Mouse (Mus musculus) lung, embryonic 15.5 days (tissue): ENCODE measurements around the gene Anapc13. TPM values are rescaled to one million over a fixed set of nuclear protein-coding genes. Genes with fewer than 3 reads are reported as not detected.

Experiments
- ATAC-seq: fragments of 200-750 bp; cut with Nextera tagmentation; 2 replicates; pipeline ENCODE4 v1.8.0; 2017; ENCODE audit warnings: moderate number of reproducible peaks, borderline replicate concordance; ENCODE audit not compliant: low FRiP score, low TSS enrichment; ENCODE audit errors: extremely low read depth
- H3K27ac ChIP-seq: fragments of 300-500 bp; sonication (generic); 2 replicates; pipeline ENCODE4 v1.5.1; 2015; ENCODE audit warnings: moderate library complexity, mild to moderate bottlenecking, inconsistent platforms
- H3K27me3 ChIP-seq: fragments of 300-500 bp; sonication (generic); 2 replicates; pipeline ENCODE4 v1.6.1; 2015; ENCODE audit warnings: inconsistent platforms
- H3K36me3 ChIP-seq: fragments of 300-500 bp; sonication (generic); 2 replicates; pipeline ENCODE4 v1.6.1; 2015; ENCODE audit warnings: inconsistent platforms
- H3K4me1 ChIP-seq: fragments of 300-500 bp; sonication (generic); 2 replicates; pipeline ENCODE4 v1.6.1; 2015; ENCODE audit warnings: inconsistent platforms
- H3K4me2 ChIP-seq: fragments of 300-500 bp; sonication (generic); 2 replicates; pipeline ENCODE4 v1.6.1; 2015; ENCODE audit warnings: inconsistent platforms, mild to moderate bottlenecking, moderate library complexity
- H3K4me3 ChIP-seq: fragments of 300-500 bp; sonication (generic); 2 replicates; pipeline ENCODE4 v1.5.1; 2015; ENCODE audit warnings: mild to moderate bottlenecking, inconsistent platforms
- H3K9ac ChIP-seq: fragments of 300-500 bp; sonication (generic); 2 replicates; pipeline ENCODE4 v1.6.1; 2015; ENCODE audit warnings: inconsistent platforms
- H3K9me3 ChIP-seq: fragments of 300-500 bp; sonication (generic); 2 replicates; pipeline ENCODE4 v1.6.1; 2016; ENCODE audit warnings: inconsistent platforms
- WGBS: fragments of 180-500 bp; shearing (Covaris S2); methylation state at CpG from one replicate; pipeline ENCODE4 v1.1.7; 2015; 5-methylcytosine and 5-hydroxymethylcytosine counted together
- polyA plus RNA-seq: library from polyadenylated mRNA; unstranded; fragments of >200 nt; fragmentation: Nextera tagmentation; extraction: Ambion mirVana; gene quantifications from 2 replicates; pipeline ENCODE4 v1.2.1, GENCODE M21; 2015

The Anapc13 gene
- polyA plus RNA-seq, 1 experiment from 2014 or later: 166 TPM

DNA sequence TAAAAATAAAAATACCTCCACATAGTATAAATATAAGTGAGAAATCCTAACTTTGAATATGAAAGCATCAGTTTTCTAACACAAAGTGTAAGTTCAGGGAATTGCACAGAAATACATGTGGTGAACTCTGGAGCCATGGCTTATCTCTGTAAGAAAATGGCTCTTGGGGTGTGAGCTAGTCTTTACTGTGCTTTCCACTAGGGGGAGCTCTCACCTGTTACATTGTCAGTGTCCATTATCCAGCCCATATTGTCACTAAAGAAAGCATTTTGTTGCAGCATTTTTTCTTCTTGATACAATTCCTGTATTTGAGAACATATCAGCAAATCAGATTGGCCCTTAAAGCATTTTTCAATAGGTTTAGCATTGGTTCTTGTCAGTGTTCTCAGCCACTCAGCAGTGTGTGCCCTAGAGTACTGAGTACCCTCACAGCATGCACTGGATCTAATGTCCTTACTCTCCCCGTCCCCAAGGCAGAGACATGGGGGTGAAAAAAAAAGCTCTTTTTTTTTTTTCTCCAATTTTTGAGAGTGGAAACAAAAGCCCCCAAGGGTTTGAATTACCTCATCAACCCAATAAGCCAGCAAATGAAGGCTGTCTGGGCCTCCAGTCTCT, 6.9 kb downstream of the Anapc13 start:
- H3K4me2 ChIP-seq: no peak overlapping the region
- peaks cover 47% of the 10 kb centered on the region for H3K4me1 ChIP-seq
- 86% methylated on average over 1 of the region's 1 CpGs for WGBS
- H3K27ac ChIP-seq: peak overlapping the region; percentile 34; the same call in 1 of the 2 replicates
- no peaks in the 10 kb centered on the region for H3K9me3 ChIP-seq
- peaks cover 4% of the 10 kb centered on the region for H3K36me3 ChIP-seq
- H3K9ac ChIP-seq: no peak overlapping the region
- ATAC-seq: peak; percentile 44; the same call in 1 of the 2 replicates
- H3K4me3 ChIP-seq: no peak overlapping the region
- H3K27me3 ChIP-seq: no peaks in the 10 kb centered on the region

DNA sequence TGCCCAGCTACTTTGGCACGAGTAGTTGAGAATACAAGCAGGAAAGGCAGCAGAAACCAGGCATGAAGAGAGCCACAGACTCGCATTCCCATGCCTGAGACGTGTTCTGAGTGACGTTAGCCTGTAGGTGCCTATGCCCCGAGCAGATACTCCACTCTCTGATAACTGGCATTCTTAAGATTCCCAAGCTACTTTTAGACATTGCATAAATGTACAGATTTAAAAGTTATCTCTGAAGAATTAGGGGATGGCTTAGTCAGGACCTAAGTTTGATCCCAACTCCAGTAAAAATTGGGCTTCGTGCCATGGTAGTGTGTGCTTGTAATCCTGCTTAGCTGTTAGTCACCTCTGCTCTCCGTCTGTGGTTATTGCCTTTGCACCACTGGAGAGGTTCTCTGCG, 8.4 kb downstream of the Anapc13 start:
- no peak overlapping the region for H3K9ac ChIP-seq
- no peak for ATAC-seq
- no peak overlapping the region for H3K4me3 ChIP-seq
- no peaks in the 10 kb centered on the region for H3K9me3 ChIP-seq
- WGBS: 54% methylated on average over 8 of the region's 8 CpGs
- no peak overlapping the region for H3K4me2 ChIP-seq
- H3K27me3 ChIP-seq: no peaks in the 10 kb centered on the region
- peaks cover 4% of the 10 kb centered on the region for H3K36me3 ChIP-seq
- 0 out of 2 replicates have a peak overlapping the region, but pooled peaks have one; percentile 10 for H3K27ac ChIP-seq
- H3K4me1 ChIP-seq: peaks cover 46% of the 10 kb centered on the region

DNA sequence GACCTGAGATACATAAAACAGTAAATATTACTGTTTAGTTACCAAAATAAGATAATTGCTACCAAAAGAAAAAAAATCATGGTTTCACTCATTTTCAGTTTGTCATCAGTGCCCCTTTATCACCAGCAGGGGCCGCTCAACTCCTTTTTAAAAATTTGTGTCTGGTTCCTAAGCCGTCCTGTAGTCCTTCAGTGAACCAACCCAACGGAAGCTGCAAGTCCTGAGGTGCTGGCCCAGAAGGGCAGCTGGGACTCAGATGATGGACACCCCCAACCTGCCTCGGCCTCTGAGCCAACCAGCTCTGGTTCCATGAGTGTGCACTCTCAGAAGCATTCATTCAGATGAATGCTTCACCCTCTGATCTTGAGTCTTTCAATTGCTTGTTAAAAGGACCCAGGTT, 10.5 kb downstream of the Anapc13 start:
- Histone ChIP-seq H3K4me1 (peaks cover 51% of the 10 kb centered on the region), H3K4me2 (no peak overlapping the region), H3K27ac (no peak overlapping the region), H3K27me3 (no peaks in the 10 kb centered on the region), H3K36me3 (peaks cover 4% of the 10 kb centered on the region), H3K9ac (no peak overlapping the region), H3K4me3 (no peak overlapping the region), H3K9me3 (no peaks in the 10 kb centered on the region)
- WGBS: 7% methylated on average over 4 of the region's 4 CpGs
- no peak for ATAC-seq

DNA sequence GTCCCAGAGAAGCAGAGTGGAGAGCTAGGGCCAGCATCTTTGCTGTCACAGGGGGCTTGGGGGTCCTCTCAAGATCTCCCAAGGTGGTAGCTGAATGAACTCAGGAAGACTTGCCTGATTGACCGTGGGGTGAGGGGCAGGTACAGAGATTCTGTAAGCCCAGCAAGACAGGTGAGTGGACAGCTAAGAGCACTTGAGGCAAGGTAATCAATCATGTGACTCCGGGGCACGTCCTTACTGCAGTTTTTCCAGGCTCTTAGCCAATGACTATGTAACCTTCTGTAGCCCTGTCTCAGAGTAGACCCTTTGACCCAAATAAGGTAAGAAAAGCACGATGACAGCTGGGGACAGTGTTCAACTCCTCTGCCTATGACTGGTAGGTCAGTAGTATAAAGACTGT, 11.0 kb downstream of the Anapc13 start:
- Histone ChIP-seq H3K4me2 (no peak overlapping the region), H3K27me3 (no peaks in the 10 kb centered on the region), H3K4me3 (no peak overlapping the region), H3K36me3 (peaks cover 4% of the 10 kb centered on the region), H3K27ac (no peak overlapping the region; the same call in 1 of the 2 replicates), H3K4me1 (peaks cover 51% of the 10 kb centered on the region), H3K9ac (no peak overlapping the region), H3K9me3 (no peaks in the 10 kb centered on the region)
- no peak for ATAC-seq
- 32% methylated on average over 4 of the region's 4 CpGs for WGBS

DNA sequence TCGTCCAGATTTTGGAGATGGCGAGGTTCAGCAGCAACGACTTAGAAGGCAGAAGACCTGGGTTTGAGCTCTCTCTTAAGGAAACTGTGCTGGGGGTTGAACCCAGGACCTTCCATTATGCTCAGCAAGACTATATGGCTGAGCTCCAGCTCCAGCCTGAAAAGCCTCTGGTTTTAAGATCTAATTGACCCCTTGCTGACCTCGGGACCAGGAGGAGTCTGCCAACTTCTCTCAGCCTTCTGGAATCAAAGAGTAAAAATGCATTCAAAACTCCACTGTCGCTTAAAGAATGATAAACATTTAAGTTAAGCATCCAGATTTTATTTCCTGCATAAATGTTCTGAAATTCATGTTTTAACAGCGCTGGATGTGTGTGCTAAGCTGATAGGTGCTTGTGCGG, 12.9 kb downstream of the Anapc13 start:
- H3K36me3 ChIP-seq: peaks cover 4% of the 10 kb centered on the region; the same call in 1 of the 2 replicates
- no peak overlapping the region for H3K9ac ChIP-seq
- peak overlapping the region; percentile 75 for H3K27ac ChIP-seq
- H3K4me2 ChIP-seq: no peak overlapping the region
- H3K9me3 ChIP-seq: no peaks in the 10 kb centered on the region
- ATAC-seq: no peak
- 27% methylated on average over 7 of the region's 7 CpGs for WGBS
- H3K4me3 ChIP-seq: no peak overlapping the region
- peaks cover 57% of the 10 kb centered on the region for H3K4me1 ChIP-seq
- H3K27me3 ChIP-seq: no peaks in the 10 kb centered on the region

DNA sequence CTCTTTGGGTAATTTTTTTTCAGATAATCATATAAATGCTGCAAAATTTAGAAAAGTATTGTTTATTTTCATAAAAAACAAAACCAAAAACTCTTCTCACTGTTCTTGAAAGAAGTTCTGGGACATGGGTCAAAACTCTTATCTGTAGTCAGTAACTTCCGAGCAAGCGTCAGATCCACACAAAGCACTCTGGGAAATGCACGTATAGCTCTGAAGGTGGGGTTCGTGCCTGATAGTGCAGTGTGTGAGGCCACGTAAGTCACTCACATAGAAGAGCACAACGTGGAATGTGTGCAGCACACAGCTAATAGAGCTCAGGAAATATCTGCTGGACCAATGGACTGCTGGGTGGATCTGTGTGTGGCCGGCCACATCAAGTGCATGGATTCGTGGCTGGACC, 13.4 kb downstream of the Anapc13 start:
- H3K27me3 ChIP-seq: no peaks in the 10 kb centered on the region
- H3K9ac ChIP-seq: no peak overlapping the region
- peaks cover 61% of the 10 kb centered on the region for H3K4me1 ChIP-seq
- H3K27ac ChIP-seq: peak overlapping the region; percentile 75
- WGBS: 57% methylated on average over 8 of the region's 8 CpGs
- H3K4me2 ChIP-seq: no peak overlapping the region
- H3K4me3 ChIP-seq: no peak overlapping the region
- no peaks in the 10 kb centered on the region for H3K36me3 ChIP-seq
- no peak for ATAC-seq
- no peaks in the 10 kb centered on the region for H3K9me3 ChIP-seq

DNA sequence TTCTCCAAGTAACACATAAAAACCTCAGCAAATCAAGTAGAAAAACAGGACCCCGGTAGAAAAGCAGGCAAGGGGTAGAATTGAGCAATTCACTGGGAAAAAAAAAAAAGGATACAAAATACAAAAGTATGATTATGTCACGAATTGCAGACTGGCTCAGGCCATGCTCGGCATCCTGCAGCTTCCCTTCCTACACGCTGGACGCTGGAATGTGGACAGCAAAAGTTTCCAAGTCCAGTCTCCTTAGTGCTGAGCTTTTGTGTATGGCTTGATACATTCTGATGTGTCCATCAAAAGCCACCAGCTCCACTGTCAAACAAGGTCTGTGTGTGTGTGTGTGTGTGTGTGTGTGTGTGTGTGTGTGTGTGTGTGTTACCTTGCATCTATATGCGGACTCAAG, 15.4 kb downstream of the Anapc13 start:
- Histone ChIP-seq H3K4me1 (peaks cover 76% of the 10 kb centered on the region), H3K9me3 (no peaks in the 10 kb centered on the region), H3K27ac (peak overlapping the region; percentile 19; the same call in 1 of the 2 replicates), H3K36me3 (no peaks in the 10 kb centered on the region), H3K27me3 (no peaks in the 10 kb centered on the region), H3K9ac (no peak overlapping the region), H3K4me2 (no peak overlapping the region), H3K4me3 (no peak overlapping the region)
- ATAC-seq: no peak
- 51% methylated on average over 6 of the region's 6 CpGs for WGBS

DNA sequence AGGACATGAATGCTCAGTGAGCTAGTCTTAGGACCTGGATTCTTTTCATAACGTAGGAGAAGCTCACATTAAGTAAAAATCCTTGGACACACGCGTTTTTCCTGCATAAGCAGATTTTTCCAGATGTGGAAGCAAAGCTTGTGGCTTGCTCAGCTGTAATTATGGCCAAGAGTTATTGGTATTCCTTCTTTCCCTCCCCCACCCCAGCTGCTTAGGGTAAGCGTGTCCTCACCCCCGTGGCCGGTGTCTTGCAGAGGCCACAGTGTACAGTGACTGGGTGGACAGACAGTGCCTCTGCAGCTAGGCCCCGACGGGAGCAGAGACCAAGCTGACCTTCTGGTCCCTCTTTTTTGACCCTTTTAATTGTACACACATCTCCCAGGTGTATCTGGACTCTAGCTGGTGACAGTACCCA, 17.0 kb downstream of the Anapc13 start:
- H3K4me1 ChIP-seq: peaks cover 67% of the 10 kb centered on the region

DNA sequence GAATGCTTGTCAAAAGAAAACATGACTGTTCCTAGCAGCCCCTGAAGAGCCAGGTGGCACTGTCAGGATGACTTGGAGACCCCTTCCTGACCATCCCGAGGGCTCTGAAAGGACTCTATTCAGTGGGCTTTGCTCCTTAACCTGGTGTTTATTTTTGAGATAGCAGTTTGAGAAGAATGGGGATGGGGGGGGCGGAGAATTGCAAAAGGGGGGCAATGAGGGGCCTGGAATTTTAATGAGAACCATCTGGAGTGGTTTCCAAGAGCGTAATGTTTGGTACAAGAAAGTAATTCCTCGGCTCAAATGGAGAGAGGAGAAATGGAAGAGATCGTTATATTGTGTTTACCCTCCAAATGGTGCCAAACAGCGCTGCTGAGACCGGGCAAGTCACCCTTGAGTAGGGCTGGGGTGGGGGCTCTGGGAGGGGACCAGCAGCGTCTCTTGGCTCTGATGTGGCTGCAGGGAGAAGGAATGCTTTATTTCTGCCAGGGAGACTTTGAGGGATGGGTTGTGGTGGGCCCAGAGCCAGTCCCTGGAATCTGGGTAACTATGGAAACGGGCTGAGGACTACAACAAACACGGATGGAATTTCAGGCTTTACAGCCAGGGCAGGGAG, 17.5 kb downstream of the Anapc13 start:
- H3K27me3 ChIP-seq: no peaks in the 10 kb centered on the region
- peak; percentile 93 for ATAC-seq
- H3K4me2 ChIP-seq: peak overlapping the region; percentile 49
- H3K4me3 ChIP-seq: peak overlapping the region; percentile 13
- peaks cover 64% of the 10 kb centered on the region for H3K4me1 ChIP-seq
- no peak overlapping the region; the same call in 1 of the 2 replicates for H3K9ac ChIP-seq
- H3K27ac ChIP-seq: peak overlapping the region; percentile 92
- H3K9me3 ChIP-seq: no peaks in the 10 kb centered on the region
- 7% methylated on average over 10 of the region's 10 CpGs for WGBS
- no peaks in the 10 kb centered on the region for H3K36me3 ChIP-seq

More for the DNA sequence above, 17.0 kb downstream of the Anapc13 start:
- Histone ChIP-seq H3K27me3 (no peaks in the 10 kb centered on the region), H3K9me3 (no peaks in the 10 kb centered on the region), H3K27ac (peak overlapping the region; percentile 92), H3K4me2 (peak overlapping the region; percentile 49), H3K9ac (no peak overlapping the region; the same call in 1 of the 2 replicates), H3K4me3 (no peak overlapping the region), H3K36me3 (no peaks in the 10 kb centered on the region)
- ATAC-seq: peak; percentile 50
- WGBS: 12% methylated on average over 8 of the region's 8 CpGs

DNA sequence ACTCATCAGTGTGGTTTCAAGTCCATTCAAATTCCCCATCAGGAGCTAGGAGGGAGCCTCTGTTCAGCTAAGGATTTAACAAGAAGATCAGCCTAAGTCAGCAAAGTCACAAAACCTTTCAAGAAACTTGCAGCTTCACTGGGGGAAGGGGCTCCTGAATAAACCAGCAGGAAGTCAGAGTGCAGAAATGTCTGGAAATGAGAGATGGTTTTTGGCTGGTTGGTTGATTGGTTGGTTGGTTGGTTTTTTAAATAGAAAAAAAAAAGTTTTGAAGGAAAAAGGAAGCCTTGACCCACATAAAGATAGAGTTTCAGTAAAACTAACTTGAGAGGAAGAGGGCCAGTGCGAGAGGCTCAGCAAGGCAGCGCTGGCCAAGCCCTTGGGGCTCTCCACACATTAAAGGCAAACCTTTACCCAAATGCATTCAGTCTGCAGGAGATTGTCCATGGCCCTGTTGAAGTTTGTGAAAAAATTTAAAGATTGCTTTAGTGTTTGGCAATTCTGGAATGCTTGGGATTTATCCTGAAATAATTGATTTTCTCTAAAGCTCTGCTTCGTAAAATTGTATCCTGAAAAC, 19.1 kb downstream of the Anapc13 start:
- Histone ChIP-seq H3K27me3 (no peaks in the 10 kb centered on the region), H3K9me3 (no peaks in the 10 kb centered on the region), H3K4me2 (no peak overlapping the region), H3K4me3 (no peak overlapping the region), H3K27ac (peak overlapping the region; percentile 92), H3K9ac (no peak overlapping the region), H3K4me1 (peaks cover 60% of the 10 kb centered on the region), H3K36me3 (no peaks in the 10 kb centered on the region)
- 71% methylated on average over 3 of the region's 3 CpGs for WGBS
- ATAC-seq: no peak

DNA sequence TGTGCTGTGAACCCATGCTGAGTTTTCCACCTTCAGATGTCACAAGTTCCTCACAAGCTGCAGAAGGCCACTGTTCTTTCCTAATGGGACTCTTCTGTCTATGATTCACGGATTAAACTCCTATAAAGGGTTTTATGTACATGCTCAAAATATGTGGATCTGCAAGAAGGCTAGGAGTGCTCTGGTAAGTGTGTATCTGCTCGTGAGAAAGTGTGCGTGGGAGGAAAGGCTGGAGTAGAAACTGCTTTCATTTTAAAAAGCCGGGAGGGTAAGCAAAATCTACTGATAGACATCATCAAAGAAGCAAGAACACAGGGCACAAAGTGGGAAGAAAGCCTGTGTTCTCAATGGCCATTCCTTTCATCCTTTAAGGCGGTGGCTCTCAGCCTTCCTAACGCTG, 20.9 kb downstream of the Anapc13 start:
- Histone ChIP-seq H3K4me3 (no peak overlapping the region), H3K4me2 (no peak overlapping the region), H3K36me3 (no peaks in the 10 kb centered on the region), H3K4me1 (peaks cover 64% of the 10 kb centered on the region), H3K9ac (no peak overlapping the region), H3K27me3 (no peaks in the 10 kb centered on the region), H3K9me3 (no peaks in the 10 kb centered on the region), H3K27ac (no peak overlapping the region)
- 79% methylated on average over 6 of the region's 6 CpGs for WGBS
- no peak for ATAC-seq

DNA sequence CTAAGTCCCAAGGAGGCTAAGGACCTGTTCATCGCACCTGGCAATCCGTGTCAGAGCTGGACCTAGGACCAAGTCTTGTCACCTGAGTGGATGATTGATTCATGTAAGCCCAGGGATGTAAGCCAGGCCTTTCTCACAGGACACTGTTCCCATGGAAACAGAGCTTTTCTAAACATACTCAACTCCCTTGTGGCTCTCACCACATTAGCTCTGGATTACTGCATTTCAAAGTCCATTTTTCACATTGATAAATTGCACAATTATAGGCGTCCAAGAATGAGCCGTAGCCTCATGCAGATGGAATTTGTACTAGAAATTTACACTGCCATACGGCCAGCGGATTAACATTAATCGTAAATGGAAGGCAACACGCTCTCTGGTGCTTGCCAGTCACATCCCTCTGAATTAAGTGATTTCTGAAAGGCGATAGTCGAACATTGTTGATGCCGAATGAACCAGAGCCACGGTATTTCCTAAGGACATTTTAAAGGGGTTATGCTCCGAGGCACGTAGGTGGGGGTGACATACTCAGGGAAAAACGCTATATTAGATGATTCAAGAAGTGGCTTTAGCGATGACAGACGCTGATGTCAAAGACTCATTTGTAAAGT, 23.9 kb downstream of the Anapc13 start:
- no peaks in the 10 kb centered on the region for H3K36me3 ChIP-seq
- no peak overlapping the region; the same call in 1 of the 2 replicates for H3K4me2 ChIP-seq
- H3K9me3 ChIP-seq: no peaks in the 10 kb centered on the region
- peak overlapping the region; percentile 11; the same call in 1 of the 2 replicates for H3K27ac ChIP-seq
- H3K4me3 ChIP-seq: no peak overlapping the region
- peaks cover 36% of the 10 kb centered on the region for H3K4me1 ChIP-seq
- H3K9ac ChIP-seq: no peak overlapping the region
- H3K27me3 ChIP-seq: no peaks in the 10 kb centered on the region
- 26% methylated on average over 17 of the region's 17 CpGs for WGBS
- ATAC-seq: peak; percentile 60; the same call in 1 of the 2 replicates
